Mouse (Mus musculus): ENCODE measurements at regions not wholly inside any gene's neighbourhood (a gene's known extent, or its start where the extent isn't known, plus 50 kb on each side); places are given as distances from the start of the nearest gene placed in this dataset.
A peak's percentile ranks its signal among the peaks of the same experiment; 100 is the strongest.

DNA sequence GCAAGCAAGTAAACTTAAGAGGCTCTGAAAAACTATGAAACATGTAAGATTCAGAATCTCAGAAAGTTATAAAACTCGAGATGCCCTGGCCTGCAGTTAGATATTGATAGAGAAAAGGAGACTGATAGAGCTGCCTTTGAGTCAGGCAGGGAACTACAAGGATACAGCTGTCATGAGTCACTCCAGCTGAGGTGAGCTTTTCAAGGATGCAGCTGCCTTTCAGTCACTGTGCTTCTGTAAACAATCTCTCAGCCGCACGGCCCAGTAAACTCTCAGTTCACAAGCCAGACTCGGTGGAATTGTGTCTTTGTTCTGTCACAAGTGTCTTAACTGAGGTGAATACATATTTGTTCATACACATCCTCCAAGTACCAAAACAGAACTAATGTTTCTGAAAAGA lies 334.9 kb upstream of the Rsrc1 start:
- peak; percentile 5 for DNase-seq

DNA sequence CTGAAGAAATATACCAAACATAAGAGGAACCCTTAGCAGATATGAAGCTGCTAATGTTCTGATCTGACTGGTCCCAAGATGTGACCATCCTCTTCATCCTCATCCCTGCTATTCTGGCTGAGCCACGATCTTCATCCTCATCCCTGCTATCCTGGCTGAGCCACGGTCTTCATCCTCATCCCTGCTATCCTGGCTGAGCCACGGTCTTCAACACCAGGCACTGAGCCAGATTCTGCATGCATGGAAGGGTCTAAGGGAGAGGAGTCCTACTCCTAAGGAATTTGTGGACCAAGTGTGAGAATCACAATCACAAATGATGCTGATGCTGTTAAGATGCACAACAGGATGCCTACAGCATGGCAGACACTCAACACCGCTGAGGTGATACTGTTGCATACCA lies 331.9 kb upstream of the Rsrc1 start:
- DNase-seq: no peak

DNA sequence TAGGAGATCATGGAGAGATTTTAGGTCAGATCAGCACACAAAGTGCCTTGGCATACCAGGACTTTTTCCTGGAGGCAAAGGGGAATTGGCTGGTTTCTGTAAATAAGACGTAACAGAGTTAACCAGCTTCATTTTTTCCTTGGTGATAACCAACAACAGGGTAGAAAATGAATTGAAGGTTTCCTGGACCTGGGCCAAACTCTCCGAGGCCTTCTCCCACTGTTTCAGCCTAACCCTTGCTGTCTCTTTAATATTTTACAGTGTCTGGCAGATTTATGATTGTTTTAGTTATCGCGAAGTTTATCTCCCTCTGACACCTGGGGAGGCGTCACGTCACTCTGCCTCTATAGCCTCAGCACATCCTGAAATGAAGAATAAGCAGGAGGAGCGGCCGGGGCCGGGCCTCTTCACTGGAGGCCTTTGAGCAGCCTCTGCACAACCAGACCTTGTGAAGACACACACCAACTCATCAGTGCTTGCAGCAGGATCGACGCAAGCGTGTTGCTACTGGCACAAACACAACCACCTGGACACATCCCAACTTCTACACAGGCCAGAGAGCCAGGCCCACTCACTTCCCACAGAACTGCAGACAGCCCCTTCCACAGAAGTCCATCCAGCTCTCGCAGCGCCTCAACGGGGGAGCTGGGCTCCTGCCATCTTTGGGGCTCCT lies 331.0 kb upstream of the Rsrc1 start:
- DNase-seq: peak; percentile 5

DNA sequence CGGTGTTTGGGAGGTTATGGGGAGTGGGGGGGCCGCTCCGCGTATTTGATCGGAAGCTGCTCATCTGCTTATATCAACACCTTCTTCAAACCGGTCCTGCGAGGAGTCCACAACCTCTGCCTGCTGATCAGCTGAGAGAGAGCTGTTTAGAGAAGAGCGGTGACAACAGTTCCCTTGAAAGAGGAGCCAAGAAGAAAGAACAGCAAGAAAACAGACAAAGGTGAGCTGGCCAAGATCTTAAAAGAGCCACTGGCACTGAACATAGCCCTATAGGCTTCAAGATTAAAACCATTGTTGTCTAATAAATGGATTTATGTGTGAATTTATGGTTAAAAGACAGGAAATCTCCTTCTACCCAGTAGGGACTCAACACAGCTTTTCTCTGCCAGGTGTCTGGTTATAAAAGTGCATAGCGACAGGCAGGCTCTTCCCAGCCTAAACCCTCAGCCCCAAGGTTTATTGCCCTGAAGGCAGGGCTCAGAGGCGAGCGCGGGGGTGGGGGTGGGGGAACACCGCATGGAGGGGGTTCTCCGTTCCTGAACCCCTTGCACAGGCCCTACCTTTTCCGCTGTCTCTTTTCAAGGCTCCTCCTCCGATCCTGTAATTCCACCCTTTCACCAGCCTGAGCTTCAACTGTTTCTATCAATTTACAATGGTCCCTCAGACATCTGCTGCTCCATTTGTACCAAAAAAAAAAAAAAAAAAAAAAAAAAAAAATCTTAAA lies 330.3 kb upstream of the Rsrc1 start:
- DNase-seq: no peak

DNA sequence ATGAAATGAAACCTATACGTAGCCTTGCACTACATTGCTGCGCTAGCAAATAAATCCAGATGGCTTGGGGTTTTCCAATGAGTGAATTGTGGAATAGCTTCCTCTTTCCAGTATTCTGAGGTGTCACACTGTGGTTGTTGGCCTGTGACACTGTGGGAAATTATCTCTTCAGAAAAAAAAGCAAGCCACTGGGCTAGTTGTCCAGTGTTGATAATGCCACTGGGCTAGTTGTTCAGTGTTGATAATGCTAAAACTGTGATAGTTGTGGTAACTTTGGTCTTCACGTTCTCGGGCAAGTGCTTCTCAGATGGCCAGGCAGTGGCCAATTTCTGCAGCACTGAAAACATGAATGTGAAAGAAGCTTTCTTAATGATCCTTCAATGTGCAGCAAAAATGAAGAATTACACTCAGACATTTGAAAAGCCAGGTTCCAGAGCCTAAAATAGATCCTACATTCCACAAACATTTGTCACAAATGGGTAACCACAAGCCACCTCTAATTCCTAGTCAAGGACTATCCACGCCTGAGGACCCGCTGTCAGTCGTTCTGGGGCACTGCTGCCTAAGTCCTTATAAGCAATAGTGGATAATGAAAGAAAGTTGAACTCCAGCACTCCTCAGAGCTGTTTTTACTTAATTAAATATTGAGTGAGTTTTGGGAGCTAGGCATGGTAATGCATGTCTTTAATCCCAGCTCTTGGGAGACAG lies 328.9 kb upstream of the Rsrc1 start:
- DNase-seq: no peak

DNA sequence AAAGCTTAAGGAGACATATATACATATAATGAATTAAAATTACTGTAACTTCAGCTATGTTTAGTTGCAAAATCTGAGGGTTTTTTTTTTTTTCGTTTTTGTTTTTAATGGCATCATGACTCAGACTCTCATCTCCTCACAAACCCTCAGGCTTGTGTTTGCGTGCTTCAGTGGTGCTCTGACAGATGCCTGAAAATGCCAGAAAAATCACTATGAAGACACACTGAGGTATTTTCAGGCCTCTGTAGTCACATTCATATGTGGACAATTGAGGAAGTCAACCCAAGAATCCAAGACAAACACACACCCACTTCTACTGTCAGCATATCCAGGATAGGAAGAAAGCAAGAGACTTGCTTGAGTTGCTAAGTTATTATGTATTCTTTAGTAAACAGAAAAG lies 327.2 kb upstream of the Rsrc1 start:
- no peak for DNase-seq

DNA sequence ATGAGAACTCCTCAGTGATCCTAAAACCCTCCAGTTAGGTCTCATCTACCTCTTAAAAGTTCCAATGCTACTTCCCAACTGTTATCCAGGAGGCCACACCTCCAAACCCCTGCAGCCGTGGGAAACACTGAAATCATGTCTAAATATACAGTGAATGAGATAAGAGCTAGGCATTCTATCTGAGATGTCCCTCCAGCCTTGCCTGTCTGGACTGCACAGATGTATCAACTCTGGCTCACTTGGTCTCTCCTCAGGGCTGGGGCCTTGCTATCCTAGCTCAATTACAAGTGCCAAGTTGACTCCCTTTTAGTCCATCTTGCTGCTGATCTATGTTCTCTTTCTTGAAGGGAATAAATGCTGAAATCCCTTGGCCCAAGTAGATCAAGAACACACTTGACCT lies 326.3 kb upstream of the Rsrc1 start:
- no peak for DNase-seq

DNA sequence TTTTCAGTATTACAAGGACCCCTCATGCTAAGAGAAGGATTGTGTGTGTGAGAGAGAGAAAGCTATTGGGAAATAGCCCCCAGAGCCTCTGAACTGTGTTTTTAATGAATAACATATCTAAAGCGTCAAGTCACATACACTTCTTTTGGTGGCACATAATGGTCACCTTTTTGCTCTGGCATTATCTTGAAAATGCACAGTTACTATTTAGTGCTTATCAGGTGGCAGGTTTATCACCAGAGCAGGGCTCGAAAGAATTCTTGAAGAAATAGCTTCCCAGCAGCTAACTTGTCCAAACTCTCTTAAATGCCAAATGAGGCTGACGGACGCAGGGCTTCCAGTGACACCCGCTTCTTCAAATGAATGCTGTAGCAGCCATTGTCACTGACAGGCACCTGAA lies 324.7 kb upstream of the Rsrc1 start:
- DNase-seq: no peak

DNA sequence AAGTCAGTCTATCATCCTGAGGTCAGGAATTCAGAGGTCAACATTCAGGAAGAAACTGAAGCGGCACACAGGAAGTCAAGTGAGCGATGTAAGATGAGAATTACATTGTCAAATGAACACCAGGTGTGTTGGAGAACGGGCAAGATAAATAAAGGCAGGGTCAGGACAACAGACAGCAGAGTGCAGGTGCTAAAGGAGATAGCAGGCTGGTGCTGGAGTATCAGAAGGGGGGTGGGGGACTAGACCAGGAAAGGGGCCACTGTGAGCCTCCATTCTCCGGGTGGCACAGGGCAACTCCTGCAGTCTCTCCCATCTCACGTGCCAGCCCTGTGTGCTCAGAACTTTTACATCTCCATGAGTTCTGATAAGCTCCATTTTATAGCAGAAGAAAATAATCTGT lies 320.6 kb upstream of the Rsrc1 start:
- no peak for DNase-seq

DNA sequence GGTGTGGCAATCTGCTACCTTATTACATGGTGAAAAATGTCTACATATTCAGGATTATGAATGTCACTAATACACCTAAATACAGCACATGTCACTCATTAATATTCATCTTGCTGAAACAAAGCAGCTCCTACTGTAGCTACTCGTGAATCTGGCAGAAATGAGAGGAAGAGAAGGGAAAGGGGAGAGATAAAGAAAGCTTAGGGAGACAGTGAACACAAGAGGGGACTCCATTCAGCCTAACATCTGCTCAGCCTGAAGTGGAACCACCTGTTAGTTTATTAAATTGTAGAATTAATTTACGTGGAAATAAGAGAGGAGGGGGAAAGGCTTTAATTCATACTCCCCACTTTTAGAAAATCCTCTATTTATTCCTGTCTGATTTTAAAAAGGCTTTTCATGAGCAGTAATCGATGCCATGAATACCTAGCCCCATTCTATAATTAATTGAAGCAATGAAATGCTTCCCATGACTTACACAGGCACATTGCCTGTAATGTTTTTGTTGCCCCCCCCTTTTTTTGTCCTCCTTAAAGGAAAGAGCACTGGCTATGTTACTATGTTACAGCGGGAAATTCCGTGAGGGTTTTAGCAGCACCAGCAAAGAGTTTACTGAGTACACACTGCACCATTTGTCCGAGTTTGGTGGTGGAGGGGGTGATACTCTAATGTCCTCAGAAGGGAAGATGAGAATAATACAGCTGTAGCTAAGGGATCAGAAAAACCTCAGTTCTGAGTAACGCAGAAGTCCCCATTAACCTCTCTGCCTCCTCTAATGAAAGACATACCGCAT lies 319.2 kb upstream of the Rsrc1 start:
- no peak for DNase-seq

DNA sequence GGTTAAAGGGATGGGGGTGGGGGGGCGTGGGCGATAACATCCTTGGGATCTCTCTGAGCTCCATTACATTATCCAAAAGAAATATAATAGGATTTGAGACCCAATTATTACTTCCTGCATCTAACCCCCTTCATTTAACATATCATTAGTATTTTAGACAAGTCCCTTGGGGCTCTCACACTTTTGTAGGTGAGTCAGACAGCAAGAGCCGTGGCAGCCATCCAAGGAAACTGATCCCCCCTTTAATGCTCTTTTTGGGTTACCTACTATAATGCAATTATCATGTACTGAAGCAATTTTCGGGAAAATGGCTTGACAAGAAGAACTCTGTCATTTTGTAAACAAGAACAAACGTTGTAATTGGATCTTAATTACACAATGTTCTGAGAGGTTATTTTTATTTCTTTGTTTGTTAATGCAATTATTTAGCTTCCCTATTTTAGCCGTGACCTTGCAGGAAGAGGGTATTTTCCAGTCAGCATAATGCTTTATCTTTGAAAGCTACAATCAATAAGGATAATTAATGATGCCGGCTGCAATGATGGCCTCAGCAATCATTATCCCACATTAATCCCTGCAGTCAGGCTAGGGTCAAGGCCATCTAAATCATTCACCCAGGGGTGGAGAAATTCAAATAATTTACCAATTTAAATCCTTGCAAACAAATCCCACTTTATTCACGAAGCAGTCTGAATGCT lies 297.5 kb upstream of the Rsrc1 start:
- no peak for DNase-seq

DNA sequence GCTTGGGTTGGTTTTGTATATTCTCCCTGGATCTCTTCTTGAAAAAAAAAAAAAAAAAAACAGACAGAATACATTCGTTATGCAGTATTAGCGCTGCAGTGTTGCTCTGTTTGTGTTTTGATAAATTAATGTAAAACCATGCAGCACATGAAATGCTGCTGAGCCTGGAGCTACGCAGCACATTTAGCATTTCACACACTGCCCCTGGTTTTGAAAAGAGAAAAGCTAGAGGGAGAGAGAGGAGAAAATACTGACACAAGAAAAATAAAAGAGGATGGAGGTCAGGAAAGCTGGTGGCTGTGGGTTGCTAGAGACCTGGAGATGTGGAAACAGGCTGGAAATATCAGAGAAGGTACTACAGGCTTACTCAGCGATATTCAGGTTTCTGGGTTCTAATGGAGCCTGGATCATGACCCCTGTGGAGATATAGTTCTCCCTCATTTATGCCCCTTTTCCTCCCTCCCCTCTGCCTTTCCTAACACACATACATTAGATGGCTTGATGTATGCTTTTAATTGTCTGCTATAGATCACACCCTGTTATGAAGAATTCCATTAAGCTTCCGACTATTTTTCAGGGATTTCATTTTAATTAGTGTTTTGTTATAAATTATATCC lies 296.8 kb upstream of the Rsrc1 start:
- DNase-seq: no peak

DNA sequence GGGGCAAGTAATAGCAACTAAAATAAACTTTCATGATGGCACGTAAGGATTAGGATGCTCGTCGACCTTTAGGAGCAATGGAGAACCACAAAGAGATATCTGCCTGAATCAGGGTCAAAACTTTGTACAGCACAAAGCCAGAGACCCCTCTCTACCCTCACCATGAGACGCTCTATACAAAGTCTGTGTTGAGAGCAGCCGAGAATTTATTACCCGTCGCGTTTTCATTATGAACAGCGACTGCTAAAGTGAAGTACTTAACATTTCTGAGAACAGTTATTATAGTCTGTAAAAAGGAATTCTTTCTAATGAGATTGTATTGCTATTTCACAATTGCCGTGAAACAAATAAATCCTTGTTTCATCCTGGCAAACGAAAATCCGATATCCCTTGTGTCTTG lies 296.1 kb upstream of the Rsrc1 start:
- no peak for DNase-seq

DNA sequence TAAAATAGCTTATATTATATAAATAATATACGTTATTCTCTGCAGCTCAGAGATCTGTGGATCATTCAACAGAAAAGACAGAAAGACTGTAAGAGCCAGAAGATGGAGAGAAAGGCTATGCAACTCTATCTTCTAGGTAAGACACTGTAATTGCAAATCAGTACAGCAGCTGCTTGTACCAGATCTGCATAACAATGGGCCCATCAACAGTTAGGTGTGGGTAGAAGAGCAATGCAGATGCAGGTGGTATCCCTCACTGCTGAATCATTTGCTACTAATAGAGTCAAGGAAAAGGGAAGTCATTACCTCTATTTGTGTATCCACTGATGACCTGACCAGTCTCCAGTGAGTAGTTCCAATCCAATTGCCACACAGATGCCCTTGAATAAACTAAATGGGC lies 294.1 kb upstream of the Rsrc1 start:
- DNase-seq: no peak

DNA sequence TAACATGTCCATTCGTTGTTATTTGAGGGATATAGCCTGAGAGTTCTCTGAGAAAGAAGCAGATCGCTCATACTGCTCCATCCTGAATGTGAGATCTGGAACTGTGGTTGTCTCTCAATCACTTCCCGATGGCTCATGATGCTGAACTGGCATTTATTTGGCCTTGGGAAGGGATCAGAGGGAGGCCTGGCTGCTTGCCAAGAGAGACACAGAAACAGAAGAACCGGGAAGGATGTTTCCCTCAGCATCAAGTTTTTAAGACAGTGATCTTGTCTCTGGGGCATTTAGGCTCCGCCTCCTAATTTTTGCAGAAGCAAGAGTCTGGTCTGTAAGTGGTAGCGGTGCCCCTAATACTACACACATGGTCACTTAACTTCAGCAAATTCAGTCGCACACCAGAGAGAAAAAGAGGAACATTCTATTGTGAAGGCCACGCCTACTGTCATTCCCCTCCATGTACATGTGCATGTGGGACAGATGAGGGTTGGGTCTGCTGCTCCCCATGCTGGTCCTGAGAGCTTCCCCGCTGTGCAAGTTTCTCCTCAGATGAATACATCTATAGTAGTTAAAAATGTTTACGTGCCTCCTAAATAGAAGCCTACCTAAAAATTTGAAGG lies 290.2 kb upstream of the Rsrc1 start:
- peak; percentile 36 for DNase-seq

DNA sequence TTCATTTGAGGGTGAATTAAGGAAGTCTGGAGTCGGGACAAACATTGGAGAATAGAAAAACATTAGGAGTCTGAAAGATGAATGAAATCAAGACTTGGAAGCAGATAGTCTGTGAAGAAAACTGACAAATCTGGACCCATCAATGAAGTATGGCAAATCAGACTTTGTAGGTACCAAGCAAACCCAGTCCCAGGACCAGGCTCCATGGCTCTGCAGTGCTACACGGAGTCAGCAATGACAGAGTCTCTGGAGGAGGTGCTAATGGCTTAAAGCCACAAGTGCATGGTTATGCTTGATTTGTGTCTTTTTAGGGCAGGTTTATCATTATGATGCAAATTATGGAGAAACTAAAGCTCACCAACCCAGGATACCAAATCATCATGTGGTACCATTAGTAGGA lies 286.1 kb upstream of the Rsrc1 start:
- DNase-seq: no peak

DNA sequence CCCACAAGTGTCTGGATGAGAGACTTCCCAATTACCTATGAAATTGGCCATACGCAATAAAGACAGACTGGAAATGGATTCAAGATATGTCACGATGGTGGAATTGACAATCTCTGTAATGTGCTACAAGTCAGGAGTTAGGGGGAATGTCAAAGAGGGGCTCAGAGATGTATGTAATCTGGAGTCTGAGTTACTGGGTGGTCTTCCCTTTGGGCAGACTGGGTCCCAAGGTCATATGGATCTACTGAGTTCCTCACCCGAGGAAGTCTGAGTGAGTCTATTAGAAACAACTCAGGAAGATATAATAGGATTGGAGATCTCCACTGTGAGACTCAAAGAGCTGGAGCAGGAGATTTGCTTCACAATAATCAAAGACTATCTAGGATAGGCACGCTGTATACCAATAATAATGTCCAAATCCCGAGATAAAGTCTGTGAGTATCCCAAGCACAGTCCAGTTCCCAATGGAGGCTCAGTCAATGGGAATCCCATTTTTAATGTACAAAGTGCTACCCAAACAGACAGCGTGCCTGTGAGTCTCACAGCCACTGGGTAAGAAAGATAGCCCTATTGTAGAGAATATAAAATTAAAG lies 285.4 kb upstream of the Rsrc1 start:
- no peak for DNase-seq

DNA sequence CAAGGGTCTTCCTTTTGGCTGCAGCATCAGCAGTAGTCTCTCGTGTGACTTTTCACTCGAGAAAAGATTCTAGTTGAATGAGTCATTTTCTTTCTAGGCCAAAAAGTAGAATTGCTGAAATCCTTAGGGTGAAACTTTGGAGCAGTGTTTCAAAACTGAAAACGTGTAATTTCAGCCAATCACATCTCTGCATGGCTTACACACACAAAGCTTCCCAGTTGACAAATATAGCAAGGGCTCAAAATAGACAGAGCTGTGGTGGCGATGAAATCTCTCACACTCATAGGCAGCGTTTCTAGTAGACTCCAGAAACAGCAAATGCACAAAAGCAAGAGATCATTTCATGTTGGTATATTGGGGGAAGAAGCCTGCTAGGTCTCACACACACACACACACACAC lies 283.1 kb upstream of the Rsrc1 start:
- DNase-seq: no peak

DNA sequence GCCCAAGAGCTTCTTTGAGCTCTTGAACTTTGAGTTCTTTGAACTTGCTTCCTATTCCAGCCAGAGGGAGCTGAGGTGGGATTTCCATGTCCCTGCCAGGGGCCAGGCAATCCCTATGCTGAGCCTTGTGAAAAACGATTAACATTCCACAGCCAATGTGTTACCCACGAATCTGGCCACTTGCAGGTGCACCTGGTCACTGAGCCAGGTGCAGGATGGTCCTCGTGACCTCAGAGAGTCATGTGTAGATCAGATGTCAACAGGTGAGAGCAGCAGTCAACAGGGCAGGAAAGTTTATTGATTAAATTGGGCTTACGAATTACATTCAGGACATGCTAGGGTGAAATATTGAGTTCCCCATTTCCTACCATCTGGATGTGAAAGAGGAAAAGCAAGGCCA lies 275.4 kb upstream of the Rsrc1 start:
- DNase-seq: no peak

DNA sequence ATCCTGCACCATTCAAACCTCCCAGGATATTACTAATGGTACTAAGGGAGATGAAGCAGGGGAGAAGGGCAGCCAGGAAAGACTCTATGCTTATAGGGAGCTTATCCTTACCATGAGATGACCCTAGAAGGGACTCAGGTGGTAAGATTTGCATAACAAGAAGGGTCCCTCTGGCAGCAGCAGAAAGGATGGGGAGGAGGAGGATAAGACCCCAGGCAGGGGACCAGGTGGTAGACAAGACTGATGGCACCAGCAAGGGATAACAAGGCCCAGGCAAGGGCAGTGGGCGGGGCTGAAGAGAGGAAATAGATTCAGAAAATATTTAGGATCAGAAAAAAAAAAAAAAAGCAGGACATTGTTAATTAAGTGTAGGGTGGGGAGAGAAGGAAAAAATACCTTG lies 245.7 kb upstream of the Rsrc1 start:
- no peak for DNase-seq

Measured in adrenal gland, postnatal 25 days (tissue).